Mouse (Mus musculus) testis, postnatal 14 days (tissue): ENCODE results near the gene Capn8.
A peak's percentile ranks its signal among the peaks of the same experiment; 100 is the strongest.
"Not testable (repeated sequence)": the region's sequence is repeated elsewhere in the genome, so short reads cannot be mapped to it uniquely, and the experiment has no call there.

Source experiments
- DNase-seq: peaks from one replicate; pipeline ENCODE4 v3.0.0; 2021; ENCODE audit warnings: low spot score

Gene Capn8

DNA sequence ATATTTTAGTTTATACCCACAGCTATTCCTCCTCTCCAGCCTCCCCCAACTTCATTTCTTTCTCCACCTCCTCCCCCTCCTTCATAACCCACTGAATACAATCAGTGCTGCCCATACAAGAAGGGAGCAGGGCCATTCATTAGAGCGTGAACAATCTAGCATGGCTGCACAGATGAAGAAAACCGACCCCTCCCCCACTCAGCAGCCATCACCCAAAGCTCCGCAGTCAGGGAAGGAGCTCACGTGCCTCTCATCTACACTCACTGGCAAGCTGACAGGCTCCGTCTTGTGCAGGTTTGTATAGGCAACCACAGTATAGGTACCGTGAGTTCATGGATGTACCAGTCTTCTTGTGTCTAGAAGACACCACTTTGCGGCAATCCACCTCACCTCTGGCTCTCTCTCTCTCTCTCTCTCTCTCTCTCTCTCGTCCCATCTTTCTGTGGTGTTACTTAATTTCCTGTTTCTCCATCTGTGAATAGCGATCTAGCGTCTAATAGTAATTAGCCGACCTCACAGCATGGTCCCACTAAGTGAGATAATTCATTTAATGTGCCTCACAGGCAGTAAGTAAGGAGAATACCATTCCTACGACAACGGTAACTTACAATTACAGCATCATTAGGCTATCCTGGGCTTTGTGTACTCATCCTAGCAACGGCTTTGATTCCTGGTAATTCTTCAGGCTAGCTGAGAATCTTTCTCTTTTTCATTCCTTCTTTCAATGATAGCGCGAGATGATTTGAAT is 53.6 kb downstream of the Capn8 start:
- DNase-seq, result no peak

DNA sequence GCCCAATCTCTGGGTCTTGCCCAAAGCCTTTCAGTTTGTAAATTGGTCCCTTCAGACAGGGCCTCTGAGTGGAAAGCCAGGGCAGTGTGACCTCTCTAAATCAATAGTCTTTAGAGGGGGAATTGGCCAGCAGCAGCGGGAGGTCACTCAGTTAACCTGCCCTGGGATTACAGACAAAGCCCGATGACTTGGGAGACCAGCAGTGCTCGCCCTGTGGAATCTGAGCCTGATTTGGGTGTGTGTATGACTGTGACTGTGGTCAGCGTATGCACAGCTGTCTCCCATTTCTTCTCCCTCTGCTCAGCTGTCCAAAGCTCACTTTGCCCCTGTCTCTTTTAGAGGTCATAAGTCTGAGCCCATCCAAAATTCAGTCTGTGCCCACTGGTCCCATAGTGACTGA is 55.7 kb downstream of the Capn8 start:
- no peak for DNase-seq

DNA sequence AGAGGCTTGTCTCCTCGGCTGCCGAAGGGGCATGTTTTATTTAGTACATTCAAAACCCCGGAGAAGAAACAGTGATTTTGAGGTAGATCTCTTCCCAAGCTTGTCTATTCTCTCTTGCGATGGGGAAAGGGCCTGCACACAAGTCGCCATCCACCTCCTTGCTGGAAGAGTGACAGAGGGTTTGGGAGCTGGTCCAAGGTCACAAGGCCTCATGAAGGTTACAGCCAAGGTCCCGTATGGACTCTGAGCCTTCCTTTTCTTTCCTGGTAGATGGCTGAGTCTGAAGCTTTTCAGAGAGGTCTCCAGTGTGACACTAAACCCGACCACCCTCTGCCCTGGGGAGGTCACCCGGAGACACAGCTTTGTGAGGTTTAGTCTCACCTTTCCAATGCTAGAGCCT is 56.4 kb downstream of the Capn8 start:
- DNase-seq, result no peak

DNA sequence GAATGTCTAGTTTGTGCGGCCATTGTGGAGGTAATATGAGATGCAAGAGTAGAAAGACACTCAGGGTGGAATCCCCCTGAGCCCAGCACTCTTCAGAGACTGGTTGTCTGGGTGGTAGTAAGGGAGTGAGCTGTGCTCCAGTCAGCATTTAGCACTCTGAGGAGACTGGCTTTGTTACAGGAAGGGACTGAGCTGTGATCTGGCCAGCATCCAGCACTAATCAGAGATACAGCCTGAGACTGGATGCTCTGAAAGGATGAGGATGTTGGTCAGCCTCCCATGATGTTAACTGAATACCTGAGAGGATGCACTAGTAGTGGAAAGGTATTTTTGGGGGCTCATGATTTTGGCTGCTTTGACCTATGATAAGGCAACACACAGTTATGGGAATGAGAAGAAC is 61.4 kb downstream of the Capn8 start:
- DNase-seq, result no peak

DNA sequence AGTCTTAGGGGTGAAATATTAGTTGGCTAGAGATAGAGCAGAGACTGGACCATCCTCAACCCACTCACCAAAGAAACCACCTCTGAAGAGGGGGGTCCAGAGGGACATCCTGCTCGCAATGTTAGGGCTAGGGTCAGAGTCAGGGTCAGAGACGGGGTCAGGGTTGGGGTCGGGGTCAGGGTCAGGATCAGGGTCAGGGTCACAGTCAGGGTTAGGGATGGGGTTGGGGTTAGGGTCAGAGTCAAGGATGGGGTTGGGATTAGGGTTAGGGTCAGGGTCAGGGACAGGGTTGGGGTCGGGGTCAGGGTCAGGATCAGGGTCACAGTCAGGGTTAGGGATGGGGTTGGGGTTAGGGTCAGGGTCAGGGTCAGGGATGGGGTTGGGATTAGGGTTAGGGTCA is 64.4 kb downstream of the Capn8 start:
- no peak for DNase-seq

DNA sequence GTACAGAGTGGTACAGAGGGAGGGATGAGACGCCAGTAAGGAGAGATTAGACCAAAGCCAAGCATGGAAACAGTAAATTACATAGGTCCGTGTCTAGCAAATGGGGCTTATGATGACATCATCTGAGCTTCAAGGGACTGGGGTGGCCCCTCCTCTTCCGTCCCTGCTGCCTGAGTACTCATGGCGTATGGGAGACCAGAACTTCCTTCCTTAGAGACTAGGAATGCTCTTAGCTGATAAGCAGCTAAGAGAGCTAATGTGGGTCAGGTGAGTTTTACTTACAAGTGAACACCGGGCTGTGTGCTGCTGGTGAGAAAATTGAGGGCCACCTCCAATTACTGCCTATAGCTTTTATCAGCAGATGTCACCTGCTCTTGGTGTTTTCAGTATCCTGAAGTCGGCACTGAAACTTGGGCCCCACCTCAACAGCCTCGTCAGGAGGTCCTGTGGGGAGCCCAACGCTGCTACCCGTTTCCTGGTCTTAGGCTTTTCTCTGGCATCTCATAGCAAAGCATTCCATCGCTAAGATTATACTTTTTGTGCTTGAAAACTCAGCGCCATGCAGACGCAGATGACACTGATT is 69.0 kb downstream of the Capn8 start:
- no peak for DNase-seq

DNA sequence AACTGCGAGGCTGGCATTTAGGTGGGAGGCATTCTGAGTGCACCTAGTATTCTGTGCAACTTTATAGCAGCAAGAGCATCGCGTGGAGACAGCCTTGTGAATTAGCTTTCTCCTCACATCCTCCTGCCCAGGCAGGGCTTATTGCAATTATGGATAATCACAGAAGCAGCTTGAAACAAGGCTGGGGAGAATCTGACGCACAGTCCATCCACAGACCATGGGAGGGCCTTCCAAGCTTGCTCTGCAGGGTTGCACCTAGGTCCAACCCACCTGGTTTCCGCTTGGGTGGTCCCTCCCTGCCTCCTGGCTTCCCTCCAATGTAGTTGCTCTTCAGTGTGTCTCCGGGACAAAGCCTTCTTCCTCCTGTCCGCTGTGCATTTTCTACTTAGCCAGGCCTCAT is 74.2 kb downstream of the Capn8 start:
- DNase-seq, result no peak

DNA sequence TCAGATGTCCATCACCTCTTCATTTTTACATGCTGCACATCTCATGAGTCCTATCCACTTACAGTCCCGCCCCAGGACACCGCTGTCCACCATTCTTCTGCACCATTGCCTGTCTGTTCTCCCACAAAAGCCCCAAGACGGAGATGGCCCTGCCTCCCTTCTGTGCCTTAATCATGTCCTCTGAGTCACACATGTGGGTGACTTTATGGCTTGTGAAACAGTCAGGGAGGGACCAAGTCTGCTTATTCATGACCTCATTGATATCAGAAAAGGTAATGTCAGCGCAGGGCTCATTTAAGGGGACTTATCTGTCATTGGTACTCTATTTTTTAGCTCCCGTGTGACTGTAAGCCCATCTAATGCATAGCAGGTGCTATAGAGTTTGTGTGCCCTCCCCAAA is 74.6 kb downstream of the Capn8 start:
- no peak for DNase-seq

DNA sequence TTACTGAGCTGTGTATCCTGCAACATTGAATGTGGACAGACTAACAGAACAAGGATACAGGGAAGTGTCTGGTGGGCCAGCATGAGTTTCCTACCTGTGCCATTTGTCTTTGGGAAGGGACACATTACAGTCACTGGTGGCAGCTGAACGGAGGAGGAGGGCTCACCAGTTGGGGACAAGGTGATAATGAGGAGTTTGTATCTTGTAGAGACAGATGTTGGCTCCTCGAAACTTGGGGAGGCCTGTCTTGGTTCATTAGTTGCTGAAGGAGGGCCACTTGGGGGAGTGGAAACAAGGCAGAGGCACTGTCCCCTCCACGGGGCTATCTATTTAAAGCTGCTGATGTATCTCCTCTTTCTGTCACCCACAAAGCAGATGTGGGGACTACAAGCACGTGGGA is 75.3 kb downstream of the Capn8 start:
- no peak for DNase-seq

DNA sequence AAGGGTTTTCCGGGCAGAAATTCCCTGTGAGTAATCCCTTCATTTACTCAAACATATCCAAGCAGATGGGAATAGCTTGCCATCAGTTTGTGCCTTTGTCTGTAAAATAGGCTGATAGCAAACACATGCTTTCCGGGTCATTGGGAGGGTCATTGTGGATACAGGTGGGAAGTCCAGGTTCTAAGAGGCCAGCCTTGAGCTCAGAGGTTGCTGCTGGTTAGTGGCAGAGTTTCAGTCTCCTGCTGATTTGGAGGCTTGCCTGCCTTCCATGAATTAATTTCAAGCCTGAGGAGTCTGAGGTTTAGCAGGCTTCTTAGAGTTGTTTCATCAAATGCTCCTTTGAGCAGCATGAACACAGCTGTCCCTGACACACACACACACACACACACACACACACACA is 78.0 kb downstream of the Capn8 start:
- DNase-seq, result no peak

DNA sequence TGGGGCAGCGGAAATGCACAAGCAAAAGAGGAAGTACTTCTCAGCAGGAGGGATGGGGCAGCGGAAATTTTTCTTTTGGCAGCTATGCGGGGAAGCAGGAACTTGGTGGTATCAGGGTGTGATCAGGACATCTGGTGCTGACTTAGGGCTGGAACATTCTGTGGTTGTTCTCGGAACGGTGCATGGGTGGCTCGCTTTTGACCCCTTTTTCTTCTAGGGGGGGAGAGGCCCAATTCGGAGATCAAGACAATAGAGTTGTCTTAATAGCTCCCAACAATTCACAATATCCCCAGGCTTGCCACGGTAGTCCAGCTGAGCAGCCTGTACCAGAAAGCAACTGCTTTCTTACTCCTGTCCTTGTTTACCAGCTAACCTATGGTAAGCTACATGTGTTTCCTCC is 79.6 kb downstream of the Capn8 start:
- not testable (repeated sequence) for DNase-seq

DNA sequence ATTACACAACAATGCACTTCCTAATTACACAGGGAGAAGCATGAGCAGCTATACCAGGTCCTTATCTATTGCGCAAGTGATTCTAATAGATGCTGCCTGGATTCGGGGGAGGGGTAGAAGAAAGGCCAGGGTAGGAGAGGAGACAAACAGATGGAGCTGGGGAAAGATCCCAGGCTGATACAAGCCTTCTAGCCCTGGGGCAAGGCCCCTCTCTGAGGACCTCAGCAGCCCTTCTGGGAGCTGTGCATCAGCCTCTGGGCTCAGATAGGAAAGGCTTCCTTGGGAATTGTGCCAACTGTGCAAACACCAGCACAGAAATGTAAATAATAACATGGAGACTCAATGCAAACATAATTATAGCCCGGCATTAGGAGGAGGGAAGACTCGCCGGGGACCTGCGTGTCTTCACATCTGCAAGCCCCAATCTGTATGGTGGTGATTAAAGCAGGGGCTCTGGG is 80.4 kb downstream of the Capn8 start:
- DNase-seq, result no peak

DNA sequence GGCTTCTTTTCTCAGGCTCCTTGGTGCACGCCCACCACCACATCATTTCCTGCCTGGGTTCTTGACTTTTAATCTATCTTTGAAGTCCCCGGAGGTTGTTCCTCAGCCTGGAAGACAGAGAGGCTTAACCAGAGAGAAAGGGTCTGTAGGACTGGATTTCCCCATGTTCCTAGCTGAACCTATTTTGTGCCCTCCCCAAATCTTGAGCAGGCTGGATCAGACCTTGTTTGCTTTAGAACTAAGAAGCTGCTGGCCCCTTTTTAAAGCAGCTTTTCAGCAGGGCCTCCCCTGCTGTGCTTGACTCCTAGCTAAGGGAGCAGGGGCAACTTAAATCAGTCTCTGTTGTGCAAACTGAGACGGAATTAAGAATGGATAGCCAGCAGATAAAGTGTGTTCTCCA is 82.0 kb downstream of the Capn8 start:
- no peak for DNase-seq

DNA sequence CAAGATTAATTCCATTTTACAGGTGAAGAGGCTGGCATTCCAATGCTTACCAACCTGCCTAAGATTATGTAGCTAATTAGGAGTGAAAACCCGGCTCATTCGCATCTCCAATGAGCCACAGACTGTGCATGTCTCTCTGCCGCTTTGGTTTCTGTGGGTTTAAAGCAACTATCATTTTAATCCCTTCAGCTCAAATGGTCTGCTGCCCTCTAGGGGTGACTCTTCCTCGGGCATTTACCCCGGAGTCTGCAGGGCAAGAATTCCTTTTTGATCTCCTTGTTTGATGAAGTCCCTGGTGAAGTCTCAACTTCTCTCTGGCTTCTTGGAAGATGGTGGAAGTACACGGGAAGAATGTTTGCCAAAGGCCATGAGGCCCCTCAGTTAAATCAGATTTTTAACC is 93.0 kb downstream of the Capn8 start:
- DNase-seq, result no peak

DNA sequence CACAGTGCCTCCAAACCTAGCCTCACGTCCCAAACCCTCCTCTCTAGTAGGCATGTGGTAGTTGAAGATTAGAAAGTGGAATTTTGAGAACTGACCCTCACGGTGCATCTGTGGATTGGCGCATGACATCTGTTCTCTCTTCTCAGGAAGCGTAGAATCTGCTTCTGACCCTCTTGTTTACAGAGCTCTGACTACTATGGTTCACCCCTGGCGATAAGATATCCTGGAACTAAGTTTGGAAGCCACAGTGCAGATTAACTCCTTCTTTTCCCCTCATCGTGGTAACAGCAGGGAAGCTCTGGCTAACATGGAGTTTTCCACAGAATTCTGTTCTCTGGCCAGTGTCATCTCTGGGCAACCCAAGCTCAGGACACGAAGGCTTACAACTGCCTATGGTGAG is 95.6 kb downstream of the Capn8 start:
- no peak for DNase-seq

DNA sequence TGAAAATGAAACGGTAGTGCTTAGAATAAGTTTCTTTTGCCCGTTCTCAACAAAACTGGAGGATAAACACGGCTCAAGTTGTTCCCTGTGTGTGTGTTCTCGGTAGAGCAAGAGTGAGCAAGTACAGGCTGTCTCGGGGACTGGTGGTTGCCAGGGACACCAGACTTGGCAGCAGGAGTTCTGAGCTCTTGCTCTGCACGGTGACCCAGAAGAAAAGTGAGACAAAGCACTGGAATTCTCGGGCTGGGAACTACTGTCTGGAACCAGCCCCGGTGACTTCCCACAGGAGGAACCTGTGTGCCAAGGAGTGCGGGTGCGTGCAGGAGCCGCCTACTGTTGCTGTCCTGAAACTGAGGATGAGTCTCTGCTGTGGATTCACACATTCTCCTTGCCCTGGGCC is 98.9 kb downstream of the Capn8 start:
- DNase-seq, result peak; percentile 53

DNA sequence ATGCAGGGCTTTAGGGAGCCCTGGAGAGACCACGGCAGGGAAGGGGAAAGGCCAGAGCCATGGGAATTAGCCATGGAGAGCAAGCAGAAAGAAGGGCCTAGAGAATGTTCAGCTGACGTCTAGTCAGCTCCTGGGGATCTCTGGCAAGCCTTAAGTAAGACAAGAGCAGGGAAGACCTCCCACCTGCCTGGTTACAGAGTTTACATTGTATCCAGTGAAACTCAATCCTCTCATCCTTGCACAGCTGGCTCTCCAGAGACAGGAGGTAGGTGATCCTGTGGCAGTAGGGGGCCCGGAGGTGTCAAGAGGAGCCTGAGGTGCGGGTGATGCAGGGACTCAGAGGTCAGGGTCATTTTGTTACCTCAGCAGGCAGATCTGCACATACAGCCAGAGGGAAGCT is 100.0 kb downstream of the Capn8 start:
- DNase-seq, result peak; percentile 60

DNA sequence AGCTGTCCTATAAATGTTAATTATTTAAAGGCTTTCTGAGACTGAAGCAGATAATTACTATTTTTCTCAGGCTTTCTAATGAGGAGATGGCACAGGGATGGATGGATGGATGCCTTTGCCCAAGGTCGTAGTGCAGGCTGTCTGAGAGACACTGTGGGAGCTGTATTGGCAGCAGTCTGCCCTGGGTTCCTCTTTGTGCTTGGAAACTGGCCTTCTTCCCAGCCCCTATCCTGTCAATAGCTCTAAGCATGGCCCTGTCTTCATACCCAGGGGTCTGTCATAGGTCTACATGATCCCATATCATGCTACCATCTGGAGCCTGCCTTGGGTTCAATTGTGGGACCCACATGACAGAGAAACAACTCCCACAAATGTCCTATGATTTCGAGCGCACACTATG is 102.5 kb downstream of the Capn8 start:
- DNase-seq, result no peak

DNA sequence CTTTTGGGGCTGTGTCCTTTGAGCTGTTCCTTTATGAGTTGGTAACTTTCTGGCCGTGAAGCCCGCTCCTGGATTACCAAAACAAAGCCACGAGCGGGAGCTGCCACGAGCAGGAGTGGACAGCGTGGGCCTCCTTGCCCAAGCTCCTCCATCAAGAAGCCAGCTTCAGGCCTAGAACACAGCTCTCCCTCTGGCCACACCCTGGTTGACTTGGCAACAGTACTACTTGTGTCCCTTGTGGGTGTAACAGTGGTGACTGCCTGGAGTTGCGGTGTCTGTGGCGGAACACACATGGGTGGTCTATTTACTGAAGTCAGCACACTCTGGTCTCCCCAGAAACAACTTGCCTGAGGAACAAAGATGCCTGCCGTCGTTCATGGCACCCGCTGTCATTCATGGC is 104.9 kb downstream of the Capn8 start:
- no peak for DNase-seq

DNA sequence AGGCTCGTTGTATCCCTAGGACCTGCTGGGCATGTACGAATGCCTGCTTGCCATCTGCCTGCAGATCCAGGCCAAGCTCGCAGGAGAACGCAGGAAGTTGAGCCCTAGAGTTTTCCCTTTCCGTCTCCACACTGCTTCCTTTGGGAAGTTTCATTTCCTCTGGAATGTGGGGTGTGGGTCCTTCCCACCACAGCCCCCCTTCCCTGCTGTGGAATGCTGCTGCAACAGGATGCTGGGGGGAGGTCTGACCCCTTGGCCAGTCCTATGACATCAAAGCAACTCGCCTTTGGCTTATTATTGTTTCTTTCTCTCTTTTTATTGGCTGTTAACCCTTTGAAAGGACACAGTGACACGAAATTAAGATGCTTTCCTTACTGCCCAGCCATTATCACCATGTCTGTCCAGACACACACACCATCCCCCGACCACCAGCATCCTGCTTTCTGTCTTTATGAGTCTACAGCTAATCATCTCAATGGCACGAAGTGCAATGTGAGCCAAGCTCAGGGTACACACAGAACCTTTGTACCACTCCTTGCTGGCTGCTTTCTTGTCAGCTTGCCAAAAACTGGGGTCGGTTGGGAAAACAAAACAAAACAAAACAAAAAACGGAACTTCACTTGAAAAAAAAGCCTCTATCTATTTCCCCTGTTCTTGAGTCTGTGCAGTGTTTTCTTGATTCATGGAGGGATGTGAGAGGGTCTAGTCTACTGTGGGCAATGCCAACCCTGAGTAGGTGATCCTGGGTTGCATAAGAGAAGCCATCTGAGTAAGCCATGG is 105.9 kb downstream of the Capn8 start:
- DNase-seq, result no peak

DNA sequence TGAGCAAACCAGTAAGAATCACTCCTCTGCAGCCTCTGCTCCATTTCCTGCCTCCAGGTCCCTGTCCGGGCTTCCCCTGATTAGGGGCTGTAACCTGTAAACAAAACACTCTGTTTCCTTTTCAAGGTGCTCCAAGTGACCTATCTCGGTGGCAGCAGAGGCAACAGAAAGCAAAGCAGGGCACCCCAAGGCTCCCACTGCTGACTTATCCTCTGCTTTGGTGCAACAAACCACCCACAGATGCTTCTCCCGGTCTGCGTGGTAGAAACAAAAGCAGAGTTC is 106.5 kb downstream of the Capn8 start:
- no peak for DNase-seq

DNA sequence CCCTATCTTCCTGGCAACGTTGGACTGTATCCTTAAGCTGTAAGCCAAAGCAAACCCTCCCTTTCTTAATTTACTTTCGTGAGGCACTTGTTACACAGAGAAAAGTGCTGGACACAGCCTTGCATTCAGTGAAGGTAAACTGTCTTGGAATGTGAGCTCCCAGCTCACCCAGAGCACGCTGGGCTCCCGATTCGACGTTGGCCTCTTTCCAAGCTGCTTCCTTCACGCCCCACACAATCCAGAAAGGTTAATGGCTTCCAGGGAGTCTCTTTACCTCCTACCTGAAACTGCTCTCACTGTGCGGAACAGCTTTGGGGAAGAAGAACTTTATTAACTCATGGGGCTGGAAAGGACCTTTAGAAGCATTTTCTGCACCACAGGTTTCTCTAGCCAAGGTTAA is 110.5 kb downstream of the Capn8 start:
- no peak for DNase-seq

DNA sequence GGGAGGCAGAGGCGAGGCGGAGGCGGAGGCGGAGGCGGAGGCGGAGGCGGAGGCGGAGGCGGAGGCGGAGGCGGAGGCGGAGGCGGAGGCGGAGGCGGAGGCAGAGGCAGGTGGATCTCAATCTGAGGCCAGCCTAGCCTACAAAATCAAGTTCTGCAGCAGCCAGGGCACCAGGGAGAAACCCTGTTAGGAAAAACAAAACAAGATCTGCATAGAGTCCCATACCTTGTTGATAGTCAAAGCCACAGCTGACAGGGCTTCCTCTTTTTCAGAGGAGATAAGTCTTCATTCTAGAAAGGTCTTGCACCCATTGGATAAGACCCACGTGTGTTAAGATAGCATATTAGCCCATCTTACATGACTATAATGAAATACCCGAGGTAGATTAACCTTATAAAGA is 113.3 kb downstream of the Capn8 start:
- DNase-seq, result no peak

DNA sequence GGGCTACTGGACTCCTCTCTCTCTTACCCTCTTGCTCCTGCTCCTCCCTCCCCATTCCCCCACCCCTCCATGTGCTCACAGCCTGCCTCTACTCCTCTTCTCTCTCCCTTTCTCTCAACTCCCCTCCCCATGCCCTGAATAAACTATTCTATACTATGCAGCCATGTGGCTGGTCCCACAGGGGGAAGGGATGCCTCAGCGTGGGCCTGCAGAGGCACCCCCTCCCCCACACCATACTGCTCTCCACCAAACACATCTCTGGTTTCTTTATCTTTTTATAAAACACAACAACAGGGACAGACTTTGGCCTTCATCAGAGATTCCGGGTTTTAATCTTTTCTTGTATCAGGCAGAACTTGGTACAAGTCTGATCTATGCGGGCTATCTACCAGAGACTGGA is 114.4 kb downstream of the Capn8 start:
- no peak for DNase-seq
